Mouse (Mus musculus) MEL (cell line): ENCODE results near the gene Cdcp1.

Experiments
- RCOR1 ChIP-seq: IDR thresholded peaks from 2 replicates; pipeline ENCODE4 v1.6.1; 2012; ENCODE audit warnings: low read depth, mild to moderate bottlenecking, inconsistent platforms, low read length, improper control_type of control experiment
- ZC3H11A ChIP-seq: IDR thresholded peaks from 2 replicates; pipeline ENCODE4 v1.6.1; 2012; ENCODE audit warnings: low read depth, mild to moderate bottlenecking, inconsistent platforms, low read length, improper control_type of control experiment

DNA sequence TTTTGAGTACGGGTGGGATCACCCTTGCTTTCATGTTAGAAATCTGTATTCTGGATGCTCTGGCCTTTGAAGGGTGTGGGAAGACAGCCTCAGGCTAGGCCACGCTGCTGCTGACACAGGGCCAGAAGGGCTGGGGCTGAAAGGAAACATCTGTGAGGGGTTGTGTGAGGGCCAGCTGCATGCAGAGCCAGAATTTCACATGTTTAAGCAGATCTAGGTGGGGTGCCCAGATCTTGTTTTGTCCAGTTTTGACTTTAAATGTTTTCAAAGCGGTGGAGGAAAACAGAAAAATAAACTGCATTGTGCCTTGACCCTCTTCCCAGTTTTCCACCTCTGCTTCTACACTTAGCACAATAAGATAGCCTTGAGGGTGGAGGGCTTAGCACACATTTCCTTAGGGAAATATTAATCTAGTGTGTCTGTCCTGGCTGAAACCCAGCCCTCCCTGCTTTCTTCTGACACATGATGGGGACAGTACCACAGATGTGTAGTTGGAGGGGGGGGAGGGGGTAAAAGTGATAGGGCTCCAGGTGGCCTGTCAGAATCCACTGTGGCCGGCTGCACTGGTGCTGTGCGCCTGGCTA lies 76.9 kb downstream of the Cdcp1 start:
- no peak for TF ChIP-seq ZC3H11A
- no peak for TF ChIP-seq RCOR1
